Mouse (Mus musculus): Measurements from ENCODE around the gene Fut8.

Gene Fut8

DNA sequence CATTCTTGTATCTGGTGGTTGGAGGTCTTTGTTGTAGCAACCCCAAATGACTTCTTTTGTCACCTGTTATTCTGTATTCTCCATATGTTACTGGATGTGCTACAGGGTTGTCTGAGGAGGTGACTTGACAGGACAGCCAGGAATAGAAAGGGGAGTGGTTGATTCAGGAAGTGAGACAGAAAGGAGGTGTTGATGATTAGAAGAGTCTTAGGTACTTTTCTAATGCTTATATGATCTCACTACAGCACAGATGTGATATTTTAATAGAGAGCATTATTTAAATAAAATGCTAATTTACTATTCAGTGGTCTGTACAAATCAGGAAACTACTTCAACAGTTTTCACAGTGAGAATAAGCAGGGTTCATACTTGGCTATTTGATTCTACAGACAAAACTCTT is 71.6 kb downstream of the Fut8 start:
- DNase-seq: no peak

DNA sequence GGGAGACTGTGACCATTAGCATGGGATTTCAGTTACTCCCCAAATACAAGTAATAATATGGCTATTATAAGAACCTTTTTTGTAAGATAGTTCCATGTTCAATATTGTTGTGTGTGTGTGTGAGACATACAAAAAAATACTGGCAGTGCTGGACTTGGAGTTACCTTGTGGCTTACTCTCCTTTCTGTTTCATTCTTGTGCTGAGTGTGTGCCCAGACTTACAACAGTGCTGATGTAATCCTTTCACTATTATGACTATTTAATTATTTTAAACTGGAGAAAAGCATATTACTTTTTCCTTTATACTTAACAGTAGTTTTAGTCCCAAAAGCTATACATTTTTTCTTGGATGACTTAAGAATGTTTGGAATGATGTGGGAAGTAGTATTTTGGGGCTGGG is 75.6 kb downstream of the Fut8 start:
- DNase-seq: no peak

DNA sequence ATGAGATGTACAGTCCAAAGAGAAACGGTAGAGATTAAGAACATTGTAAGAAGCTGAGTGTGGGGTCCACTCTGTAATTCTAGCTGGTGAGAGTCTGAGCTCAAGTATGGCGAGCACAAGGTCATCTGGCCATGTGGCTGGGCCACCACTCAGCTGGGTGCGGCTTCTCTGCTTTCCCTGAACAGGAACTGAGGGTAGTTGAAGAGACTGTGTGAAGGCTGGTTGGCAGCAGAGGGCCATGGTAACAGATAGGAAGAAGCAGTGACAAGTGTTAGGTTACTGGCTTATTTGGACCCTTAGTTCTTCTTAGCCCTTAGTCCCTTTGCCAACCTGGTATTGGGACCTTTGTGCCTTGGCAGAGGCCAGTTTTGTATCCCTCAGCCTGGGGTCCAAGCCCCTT is 86.2 kb downstream of the Fut8 start:
- DNase-seq: no peak

- no peak for DNase-seq
These were observed 108.6 kb downstream of the Fut8 start for GRCm38 (mm10) chr12:77346521-77346920.

- DNase-seq: no peak
These were observed 111.6 kb downstream of the Fut8 start for GRCm38 (mm10) chr12:77349543-77349942.

- no peak for DNase-seq
These were observed 177.8 kb downstream of the Fut8 start for GRCm38 (mm10) chr12:77415720-77416119.

DNA sequence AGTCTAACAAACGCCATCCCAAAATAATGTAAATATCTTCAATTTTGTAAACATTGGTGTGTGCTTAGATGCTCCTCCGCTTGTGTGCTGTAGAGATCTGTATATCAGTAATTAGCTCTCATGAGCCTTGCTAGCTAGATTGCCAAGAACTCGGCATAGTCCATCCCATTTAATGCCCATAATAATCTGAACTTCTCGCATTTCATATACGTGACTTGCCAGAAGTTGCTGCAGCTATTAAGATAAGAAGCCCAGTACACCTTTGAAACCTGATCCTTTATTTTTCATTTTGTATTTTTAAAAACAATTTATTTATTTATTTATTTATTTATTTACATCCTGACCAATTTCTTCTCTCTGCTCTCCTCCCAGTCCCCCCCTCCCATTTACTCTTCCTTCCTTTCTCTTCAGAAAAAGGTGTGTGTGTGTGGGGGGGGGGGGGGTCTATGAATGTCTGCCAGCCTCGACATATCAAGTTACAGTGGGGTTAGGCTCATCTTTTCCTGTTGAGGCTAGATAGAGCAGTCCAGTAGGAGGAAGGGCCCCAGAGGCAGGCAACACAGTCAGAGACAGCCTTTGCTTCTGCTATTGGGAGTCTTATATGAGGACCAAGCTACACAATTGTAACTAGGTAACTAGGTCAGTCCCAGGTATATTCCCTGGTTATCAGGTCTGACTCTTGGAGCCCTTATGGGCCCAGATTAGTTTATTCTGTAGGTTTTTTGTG is 183.9 kb downstream of the Fut8 start:
- no peak for DNase-seq

GRCm38 (mm10) chr12:77426093-77426492 is 188.2 kb downstream of the Fut8 start:
- no peak for DNase-seq

DNA sequence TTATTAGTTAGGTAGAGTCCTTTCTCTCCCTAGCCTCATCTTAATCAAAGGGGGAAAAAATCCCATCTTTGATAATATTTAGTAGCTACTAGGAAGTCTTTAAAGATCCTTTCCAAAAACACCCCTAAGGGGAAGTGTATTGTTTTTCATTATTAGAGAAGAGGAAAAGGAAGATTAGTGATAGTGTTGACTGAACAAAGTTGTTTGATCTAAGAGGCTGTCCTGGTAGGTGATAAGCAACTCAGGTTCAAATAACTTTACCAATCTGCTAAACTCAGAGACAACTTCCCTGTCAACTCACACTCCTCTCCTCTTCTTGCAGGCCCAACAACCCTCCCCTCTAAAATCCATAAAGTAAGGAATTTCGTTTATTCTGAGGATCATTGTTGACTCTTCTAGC is 190.2 kb downstream of the Fut8 start:
- DNase-seq: no peak

GRCm38 (mm10) chr12:77429381-77429780 is 191.5 kb downstream of the Fut8 start:
- DNase-seq: no peak

DNA sequence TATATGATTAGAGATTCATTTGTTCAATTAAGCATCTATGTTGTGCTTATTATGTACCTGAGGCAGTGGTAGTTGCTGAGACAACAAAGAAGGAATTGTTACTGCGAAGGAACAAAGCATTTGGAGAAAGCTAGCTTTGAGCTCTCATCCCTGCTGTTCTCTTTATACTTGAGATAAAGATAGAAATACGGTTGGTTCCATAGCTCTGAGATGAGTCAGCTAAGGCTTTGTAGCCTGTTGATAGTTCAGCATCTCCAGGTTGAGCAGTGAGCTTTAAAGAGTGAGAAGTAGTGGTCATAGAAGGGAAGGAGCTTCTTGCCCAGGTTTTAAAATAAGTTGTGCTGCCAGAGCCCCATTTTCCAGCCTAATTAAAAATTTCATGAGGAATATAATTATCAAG is 198.8 kb downstream of the Fut8 start:
- no peak for DNase-seq

- DNase-seq: no peak
These were observed 212.9 kb downstream of the Fut8 start for GRCm38 (mm10) chr12:77450816-77451215.

- DNase-seq: no peak
These were observed 228.3 kb downstream of the Fut8 start for GRCm38 (mm10) chr12:77466178-77466577.

DNA sequence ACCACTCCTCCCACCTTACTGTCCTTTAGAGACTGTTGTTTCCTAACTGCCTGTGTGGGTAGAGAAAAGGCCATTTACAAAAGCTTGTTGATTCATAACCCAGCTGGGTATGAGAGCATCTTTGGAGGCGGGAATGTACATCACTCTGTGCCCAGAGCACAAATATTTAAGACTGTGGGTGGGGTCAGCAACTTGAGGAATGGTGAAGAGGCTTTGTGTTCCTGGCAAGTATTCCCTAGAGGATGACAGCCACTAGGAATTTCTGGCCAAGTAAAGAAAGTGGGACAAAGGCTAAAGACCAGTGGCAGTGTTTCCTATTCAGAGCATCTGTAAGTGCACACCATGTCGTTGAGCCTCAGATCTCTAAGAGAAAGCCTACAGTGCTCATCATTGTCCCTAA is 242.0 kb downstream of the Fut8 start:
- no peak for DNase-seq

DNA sequence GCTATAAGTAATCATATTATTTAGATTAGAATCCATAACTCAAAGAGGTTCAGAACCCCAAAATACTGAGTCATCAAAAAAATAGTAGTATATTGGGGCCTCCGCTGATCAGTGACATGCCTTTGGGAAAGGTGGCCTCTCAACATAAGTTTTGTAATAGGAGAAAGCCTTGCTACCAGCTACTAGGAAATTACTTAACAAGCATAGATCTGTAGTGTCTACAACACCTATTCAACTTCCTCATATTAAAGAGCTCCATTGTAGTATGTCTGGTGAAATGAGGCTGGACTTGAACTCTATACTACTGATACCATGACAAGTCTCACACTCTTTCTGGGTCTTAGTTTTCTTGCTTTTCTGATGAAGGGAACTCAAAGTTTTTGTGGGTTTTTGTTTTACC is 243.2 kb downstream of the Fut8 start:
- no peak for DNase-seq

- no peak for DNase-seq
These were observed 243.9 kb downstream of the Fut8 start for GRCm38 (mm10) chr12:77481799-77482198.

- no peak for DNase-seq
These were observed 245.4 kb downstream of the Fut8 start for GRCm38 (mm10) chr12:77483180-77483855.

- no peak for DNase-seq
These were observed 246.8 kb downstream of the Fut8 start for GRCm38 (mm10) chr12:77484761-77485160.

DNA sequence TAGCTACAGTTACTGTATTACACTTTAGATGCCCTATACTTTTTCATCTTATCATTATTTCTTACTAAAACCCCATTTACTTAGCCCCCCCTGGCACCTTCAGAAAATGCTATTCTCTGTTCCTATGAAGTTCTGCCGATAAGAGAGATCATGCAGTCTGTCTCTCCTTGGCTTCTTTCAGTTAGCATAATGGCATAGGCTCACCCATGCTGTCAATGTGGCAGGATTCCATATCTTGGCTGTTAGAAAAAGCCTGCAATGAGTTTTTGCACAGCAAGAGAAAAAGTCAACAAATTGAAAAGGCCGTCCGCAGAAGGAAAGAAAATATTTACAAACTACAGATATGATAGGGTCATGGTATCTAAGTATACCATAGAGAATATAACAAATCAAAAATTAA is 253.6 kb downstream of the Fut8 start:
- DNase-seq: no peak

DNA sequence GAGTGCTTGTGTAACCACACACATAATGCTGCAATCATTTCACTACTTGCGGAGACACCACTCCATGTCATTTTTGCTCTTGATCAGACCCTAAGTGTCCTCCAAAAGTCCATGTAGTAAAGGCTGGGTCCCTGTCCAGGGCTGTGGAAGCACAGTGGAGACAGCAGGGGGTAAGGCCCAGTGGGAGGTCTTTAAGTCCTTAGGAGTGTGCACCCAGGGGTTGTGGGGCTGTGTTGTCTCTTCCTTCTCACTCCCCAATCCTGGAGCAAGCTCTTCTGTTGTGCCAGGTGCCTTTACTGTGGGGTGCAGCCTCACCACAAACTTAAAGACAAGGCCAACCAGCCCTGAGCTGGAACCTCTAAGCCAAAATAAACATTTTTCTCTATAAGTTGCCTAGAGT is 257.9 kb downstream of the Fut8 start:
- no peak for DNase-seq

GRCm38 (mm10) chr12:77498153-77498552 is 260.2 kb downstream of the Fut8 start:
- DNase-seq: no peak

- DNase-seq: no peak
These were observed 262.6 kb downstream of the Fut8 start for GRCm38 (mm10) chr12:77500439-77501055.

DNA sequence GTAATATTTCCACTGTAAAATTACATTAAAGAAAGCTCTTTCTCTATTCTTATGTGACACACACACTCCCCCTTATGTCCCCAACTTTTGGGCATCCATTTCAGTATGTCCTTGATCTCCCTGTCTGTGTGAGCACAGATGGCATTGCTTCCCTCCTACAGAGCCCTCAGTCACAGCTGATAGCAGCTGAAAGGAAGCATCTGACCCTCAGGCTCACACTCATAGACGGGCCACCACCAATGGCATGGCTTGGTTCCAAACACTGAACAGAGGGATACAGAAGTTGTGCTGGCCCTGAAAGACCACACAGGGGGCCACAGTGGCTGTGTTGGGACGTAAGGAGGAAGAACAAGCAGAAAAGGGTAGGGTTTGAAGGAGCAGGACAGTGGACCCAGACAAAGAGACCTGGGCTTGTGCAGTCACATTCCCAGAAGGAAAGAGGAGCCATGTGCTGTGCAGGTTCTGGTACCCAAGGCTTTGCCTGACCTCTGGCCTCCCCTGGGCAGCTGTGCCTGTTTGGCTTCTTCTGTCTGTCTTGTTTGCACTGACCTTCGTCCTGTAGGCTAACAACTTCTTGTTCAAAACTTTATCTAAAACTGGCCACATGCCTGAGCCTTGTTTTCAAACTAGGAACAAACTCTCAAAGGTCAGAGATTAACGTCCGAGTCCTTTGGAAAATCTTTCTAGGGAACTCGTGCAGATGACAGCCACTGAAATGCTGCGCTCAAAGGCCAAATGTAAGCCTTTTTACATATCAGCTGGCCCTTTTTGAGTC is 263.7 kb downstream of the Fut8 start:
- no peak for DNase-seq
